Mouse (Mus musculus) heart, adult 2 months (tissue): ENCODE measurements at regions not wholly inside any gene's neighbourhood (a gene's known extent, or its start where the extent isn't known, plus 50 kb on each side); places are given as distances from the start of the nearest gene placed in this dataset.

Experiments used
- DNase-seq, 2 experiments: peaks; one replicate each; pipeline ENCODE4 v3.0.0; 2021
- H3K27ac ChIP-seq: fragments of 200-600 bp; 2 replicates; pipeline ENCODE4 v1.8.1; 2022
- H3K27me3 ChIP-seq: fragments of 200-500 bp; 2 replicates; pipeline ENCODE4 v1.6.1; 2012; ENCODE audit warnings: mild to moderate bottlenecking, low read length, inconsistent platforms, mixed read lengths; ENCODE audit not compliant: control insufficient read depth, insufficient read depth
- H3K36me3 ChIP-seq: fragments of 200-500 bp; 2 replicates; pipeline ENCODE4 v1.6.1; 2012; ENCODE audit warnings: low read length, inconsistent platforms; ENCODE audit not compliant: control insufficient read depth, insufficient read depth
- H3K4me1 ChIP-seq: fragments of 200-500 bp; 2 replicates; pipeline ENCODE4 v1.6.1; 2011; ENCODE audit warnings: low read length; ENCODE audit not compliant: control insufficient read depth, insufficient read depth
- H3K4me3 ChIP-seq: fragments of 200-600 bp; 2 replicates; pipeline ENCODE4 v1.8.1; 2022
- H3K79me2 ChIP-seq: fragments of 200-500 bp; replicated peaks from 2 replicates; pipeline ENCODE4 v1.6.1; 2012; ENCODE audit warnings: mild to moderate bottlenecking, inconsistent platforms, low read length, moderate library complexity, mixed read lengths; ENCODE audit not compliant: control insufficient read depth, insufficient read depth
- H3K9ac ChIP-seq: fragments of 200-500 bp; 2 replicates; pipeline ENCODE4 v1.6.1; 2012; ENCODE audit warnings: low read depth, mild to moderate bottlenecking, control low read depth, inconsistent platforms, low read length, mixed read lengths
- CTCF ChIP-seq: fragments of 200-600 bp; IDR thresholded peaks from 2 replicates; pipeline ENCODE4 v1.8.1; 2022; ENCODE audit warnings: antibody characterized with exemption, mild to moderate bottlenecking, moderate library complexity
- EP300 ChIP-seq: fragments of 200-500 bp; IDR thresholded peaks from 2 replicates; pipeline ENCODE4 v1.6.1; 2011; ENCODE audit warnings: low read depth, low read length, control low read depth; ENCODE audit not compliant: insufficient read depth
- POLR2A ChIP-seq: fragments of 200-500 bp; IDR thresholded peaks from 2 replicates; pipeline ENCODE4 v1.6.1; 2011; ENCODE audit warnings: mild to moderate bottlenecking, low read depth, low read length, control low read depth; ENCODE audit not compliant: insufficient read depth
- WGBS: fragments of 180-500 bp; shearing (Covaris S2); methylation state at CpG from one replicate; pipeline ENCODE4 v1.1.7; 2018; 5-methylcytosine and 5-hydroxymethylcytosine counted together
- intact Hi-C: fragments of 180-260 bp; cut with DNase I; formaldehyde crosslinking; loops from one replicate; pipeline ENCODE4 v1.15.1; 2025

DNA sequence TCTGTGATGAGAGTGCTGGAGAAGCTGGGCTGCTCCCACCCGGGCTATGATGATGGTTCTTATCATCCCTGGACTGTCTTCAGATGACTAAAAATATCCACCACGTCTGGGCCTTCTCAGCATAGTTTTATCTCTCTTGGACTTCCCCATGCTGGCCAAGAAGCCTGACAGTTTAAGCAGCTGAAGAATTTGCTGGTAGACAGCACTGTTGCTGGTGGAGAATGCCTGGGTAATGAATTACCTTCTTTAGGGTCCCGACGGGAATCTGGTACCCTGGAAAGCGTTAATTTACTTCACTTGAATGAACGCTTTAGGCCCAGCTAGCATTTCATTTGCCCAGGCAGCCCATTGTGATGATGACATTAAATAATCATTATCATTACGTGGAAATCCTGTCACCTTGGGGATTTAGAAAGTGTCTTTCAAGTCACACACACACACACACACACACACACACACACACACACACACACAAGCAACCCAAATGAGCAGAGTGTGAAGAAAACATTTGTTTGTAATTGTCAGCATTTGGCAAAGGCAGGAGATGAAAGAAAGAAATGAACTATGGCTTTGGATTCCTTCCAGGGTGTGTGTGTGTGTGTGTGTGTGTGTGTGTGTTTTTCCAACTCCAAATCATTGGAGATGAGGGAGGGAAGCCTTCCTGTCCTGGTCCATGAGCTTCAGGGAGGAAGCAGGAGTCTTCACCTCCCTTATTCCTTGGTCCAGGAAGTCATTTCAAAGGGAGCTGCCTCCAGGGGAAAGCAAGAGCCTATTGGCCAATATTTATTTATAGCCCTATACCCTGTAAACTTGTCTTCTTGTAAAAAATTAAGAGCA lies 117.3 kb upstream of the Slc30a5 start:
- no peak overlapping the region for H3K9ac ChIP-seq
- no peak overlapping the region for H3K4me3 ChIP-seq
- intact Hi-C loops, result no loop called here
- H3K27ac ChIP-seq, result no peak overlapping the region
- peak in 1 of 2 experiments; percentile 26 for DNase-seq
- H3K79me2 ChIP-seq, result no peaks in the 10 kb centered on the region
- peaks cover 5% of the 10 kb centered on the region; the same call in 1 of the 2 replicates for H3K4me1 ChIP-seq
- H3K27me3 ChIP-seq, result no peaks in the 10 kb centered on the region
- H3K36me3 ChIP-seq, result peaks cover 2% of the 10 kb centered on the region; the same call in 1 of the 2 replicates
- WGBS, result 21% methylated on average over 7 of the region's 7 CpGs
- no peak for TF ChIP-seq CTCF
- no peak for TF ChIP-seq EP300
- TF ChIP-seq POLR2A, result no peak

DNA sequence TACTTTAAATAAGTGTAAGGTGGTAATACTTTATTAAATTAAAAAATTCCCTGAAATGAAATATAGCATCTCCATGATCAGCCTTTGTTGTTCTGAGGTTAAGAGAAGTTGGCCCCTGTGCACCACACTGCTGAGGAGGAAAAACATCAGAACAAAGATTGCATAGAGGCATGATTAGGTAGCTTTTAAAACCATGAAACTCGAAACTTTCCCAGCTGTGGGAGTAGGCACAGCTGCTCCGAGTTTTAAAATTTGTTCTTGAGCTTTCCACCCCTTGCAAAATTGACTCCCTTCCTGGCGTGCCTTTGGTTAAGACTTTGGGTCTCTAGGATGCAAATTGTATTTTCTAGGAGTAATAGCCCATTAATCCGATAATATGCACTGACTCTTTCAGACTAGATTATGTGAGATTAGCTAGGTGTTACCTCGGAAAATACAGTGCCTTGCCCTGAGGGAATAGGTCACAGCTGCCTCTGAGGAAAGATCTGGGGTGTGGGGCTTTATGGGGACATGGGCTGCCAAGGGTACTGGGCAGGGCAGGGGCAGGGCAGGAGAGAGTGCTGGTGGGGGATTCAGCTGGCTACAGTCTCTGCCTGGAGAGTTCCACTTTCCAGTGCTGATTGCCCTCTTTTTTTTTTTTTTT lies 110.1 kb upstream of the Slc30a5 start:
- no peak for DNase-seq
- no peaks in the 10 kb centered on the region; the same call in 1 of the 2 replicates for H3K4me1 ChIP-seq
- no peak for TF ChIP-seq CTCF
- no peak for TF ChIP-seq EP300
- no peak for TF ChIP-seq POLR2A
- no peaks in the 10 kb centered on the region for H3K36me3 ChIP-seq
- no peaks in the 10 kb centered on the region for H3K27me3 ChIP-seq
- 66% methylated on average over 5 of the region's 5 CpGs for WGBS
- no peaks in the 10 kb centered on the region for H3K79me2 ChIP-seq
- no peak overlapping the region for H3K9ac ChIP-seq
- no peak overlapping the region for H3K4me3 ChIP-seq
- no peak overlapping the region for H3K27ac ChIP-seq
- intact Hi-C loops, result loop anchor here (5.0 kb wide), 1 partner anchor 754 kb away; no protein-coding TSS in a partner anchor

DNA sequence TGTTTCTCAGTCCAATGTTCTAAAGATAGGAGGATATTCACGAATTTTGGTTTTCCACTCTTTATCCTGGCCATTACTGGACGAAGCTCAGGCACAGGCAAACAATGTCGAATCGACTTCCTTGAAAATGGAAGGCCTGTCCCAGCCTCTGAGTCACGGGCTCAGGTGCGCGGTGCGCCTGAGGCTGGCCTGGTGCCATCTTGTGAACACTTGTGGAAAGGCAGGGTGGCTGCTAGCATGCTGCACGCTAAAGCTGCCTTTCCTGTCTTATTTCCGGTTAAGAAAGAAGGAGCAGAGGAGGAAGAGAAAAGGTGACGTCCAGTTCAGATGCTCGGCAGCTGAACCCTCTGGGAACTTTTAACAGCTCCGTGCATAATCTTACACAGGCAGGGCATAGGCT lies 107.6 kb upstream of the Slc30a5 start:
- no peak overlapping the region for H3K9ac ChIP-seq
- intact Hi-C loops, result loop anchor here (5.0 kb wide), 1 partner anchor 757 kb away; no protein-coding TSS in a partner anchor
- H3K4me3 ChIP-seq, result no peak overlapping the region
- H3K27me3 ChIP-seq, result no peaks in the 10 kb centered on the region
- H3K36me3 ChIP-seq, result no peaks in the 10 kb centered on the region
- H3K4me1 ChIP-seq, result no peaks in the 10 kb centered on the region; the same call in 1 of the 2 replicates
- H3K79me2 ChIP-seq, result no peaks in the 10 kb centered on the region
- WGBS, result 28% methylated on average over 13 of the region's 13 CpGs
- no peak for DNase-seq
- H3K27ac ChIP-seq, result no peak overlapping the region
- TF ChIP-seq CTCF (no peak), EP300 (no peak), POLR2A (no peak)

DNA sequence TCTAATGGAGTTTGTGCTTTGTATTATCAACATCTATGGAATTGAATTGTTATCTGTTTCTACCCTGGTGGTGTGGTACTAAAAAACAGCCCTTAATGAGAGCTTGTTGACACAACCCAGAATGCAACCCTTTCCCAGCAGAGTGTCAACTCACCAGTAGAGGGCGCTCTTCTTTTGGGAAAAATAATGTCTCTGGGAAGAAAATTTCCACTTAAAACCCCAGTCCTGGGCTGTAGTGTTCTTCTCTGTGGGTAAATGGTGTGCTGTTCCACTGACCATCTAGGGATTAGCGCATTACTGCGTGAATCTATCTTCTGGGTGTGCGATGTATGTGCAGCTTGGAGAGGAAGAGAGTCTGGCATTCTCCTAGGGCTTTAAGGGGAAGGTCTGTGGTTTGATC lies 106.5 kb upstream of the Slc30a5 start:
- TF ChIP-seq CTCF (peak; percentile 88), POLR2A (no peak)
- Histone ChIP-seq H3K9ac (no peak overlapping the region), H3K4me1 (no peaks in the 10 kb centered on the region; the same call in 1 of the 2 replicates), H3K27ac (no peak overlapping the region), H3K27me3 (no peaks in the 10 kb centered on the region), H3K79me2 (no peaks in the 10 kb centered on the region), H3K4me3 (no peak overlapping the region), H3K36me3 (no peaks in the 10 kb centered on the region)
- 50% methylated on average over 4 of the region's 4 CpGs for WGBS
- no peak for DNase-seq
- intact Hi-C loops, result loop anchor here (5.0 kb wide), 1 partner anchor 758 kb away; no protein-coding TSS in a partner anchor

DNA sequence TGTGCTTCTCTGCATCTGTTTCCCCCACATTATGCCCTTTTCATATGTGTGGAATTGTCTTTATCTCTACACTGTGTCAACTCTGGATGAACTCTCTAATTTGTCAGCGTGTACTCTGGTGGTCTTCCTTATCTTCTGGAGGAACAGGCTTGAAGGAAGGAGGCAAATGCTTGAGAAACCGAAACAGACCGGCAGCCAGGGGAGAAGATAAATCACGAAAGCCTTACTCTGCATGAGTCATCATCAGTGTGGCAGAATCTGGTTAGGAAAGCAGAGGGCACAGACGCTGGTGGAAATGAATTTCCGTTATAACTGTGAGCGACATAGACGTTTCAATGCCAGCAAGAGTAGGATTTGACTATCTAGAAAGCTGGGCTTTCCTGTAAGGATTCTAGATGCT lies 100.0 kb upstream of the Slc30a5 start:
- Histone ChIP-seq H3K27me3 (no peaks in the 10 kb centered on the region), H3K27ac (no peak overlapping the region), H3K79me2 (no peaks in the 10 kb centered on the region), H3K4me1 (no peaks in the 10 kb centered on the region), H3K36me3 (no peaks in the 10 kb centered on the region), H3K9ac (no peak overlapping the region), H3K4me3 (no peak overlapping the region)
- no peak for DNase-seq
- 37% methylated on average over 8 of the region's 8 CpGs for WGBS
- intact Hi-C loops, result no loop called here
- TF ChIP-seq POLR2A (no peak), CTCF (no peak), EP300 (no peak)

DNA sequence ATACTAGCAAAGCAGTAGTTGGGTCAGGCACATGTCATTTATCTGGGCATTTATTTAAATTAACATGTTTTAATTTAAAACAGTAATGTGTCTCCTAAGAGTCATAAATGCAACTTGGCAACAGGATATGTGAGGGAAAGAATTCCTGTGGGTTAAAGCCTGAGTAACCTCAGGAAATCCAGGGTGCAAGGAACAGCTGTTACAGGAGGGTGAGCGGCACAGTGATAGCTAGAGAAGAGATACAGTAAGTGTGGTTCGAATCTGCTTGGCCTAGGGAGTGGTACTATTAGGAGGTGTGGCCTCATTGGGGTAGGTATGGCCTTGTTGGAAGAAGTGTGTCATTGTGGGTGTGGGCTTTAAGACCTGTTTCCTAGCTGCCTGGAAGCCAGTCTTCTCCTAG lies 66.3 kb upstream of the Slc30a5 start:
- TF ChIP-seq EP300, result no peak
- TF ChIP-seq POLR2A, result no peak
- TF ChIP-seq CTCF, result no peak
- Histone ChIP-seq H3K27me3 (no peaks in the 10 kb centered on the region), H3K79me2 (no peaks in the 10 kb centered on the region), H3K36me3 (no peaks in the 10 kb centered on the region), H3K9ac (no peak overlapping the region), H3K27ac (no peak overlapping the region), H3K4me1 (no peaks in the 10 kb centered on the region), H3K4me3 (no peak overlapping the region)
- no peak for DNase-seq
- intact Hi-C loops, result no loop called here
- 59% methylated on average over 2 of the region's 2 CpGs for whole genome bisulfite sequencing
